Mouse (Mus musculus): Measurements from ENCODE around the gene Pomp.

The Pomp gene

GRCm38 (mm10) chr5:147902008-147902757 lies 41.9 kb downstream of the Pomp start:
- DNase-seq (ENCODE audit: low spot score), result no peak

- no peak for DNase-seq (ENCODE audit: low spot score)
Measured at GRCm38 (mm10) chr5:147903166-147903565, 42.9 kb downstream of the Pomp start.

- DNase-seq (ENCODE audit: low spot score), result no peak
Measured at GRCm38 (mm10) chr5:147907144-147907543, 46.9 kb downstream of the Pomp start.

GRCm38 (mm10) chr5:147907851-147908250 lies 47.6 kb downstream of the Pomp start:
- DNase-seq (ENCODE audit: low spot score), result no peak

GRCm38 (mm10) chr5:147910807-147911509 lies 50.7 kb downstream of the Pomp start:
- DNase-seq (ENCODE audit: low spot score), result no peak

GRCm38 (mm10) chr5:147911744-147912143 lies 51.5 kb downstream of the Pomp start:
- DNase-seq (ENCODE audit: low spot score), result no peak

GRCm38 (mm10) chr5:147913241-147913842 lies 53.1 kb downstream of the Pomp start:
- DNase-seq (ENCODE audit: low spot score), result no peak

GRCm38 (mm10) chr5:147915038-147915566 lies 54.8 kb downstream of the Pomp start:
- no peak for DNase-seq (ENCODE audit: low spot score)

GRCm38 (mm10) chr5:147916171-147916570 lies 55.9 kb downstream of the Pomp start:
- DNase-seq (ENCODE audit: low spot score), result no peak

GRCm38 (mm10) chr5:147918044-147918846 lies 58.0 kb downstream of the Pomp start:
- DNase-seq (ENCODE audit: low spot score), result no peak

- no peak for DNase-seq (ENCODE audit: low spot score)
Measured at GRCm38 (mm10) chr5:147924621-147925020, 64.4 kb downstream of the Pomp start.
